21 mouse cellular contexts compared by ENCODE assay signal in the genomic region with DNA sequence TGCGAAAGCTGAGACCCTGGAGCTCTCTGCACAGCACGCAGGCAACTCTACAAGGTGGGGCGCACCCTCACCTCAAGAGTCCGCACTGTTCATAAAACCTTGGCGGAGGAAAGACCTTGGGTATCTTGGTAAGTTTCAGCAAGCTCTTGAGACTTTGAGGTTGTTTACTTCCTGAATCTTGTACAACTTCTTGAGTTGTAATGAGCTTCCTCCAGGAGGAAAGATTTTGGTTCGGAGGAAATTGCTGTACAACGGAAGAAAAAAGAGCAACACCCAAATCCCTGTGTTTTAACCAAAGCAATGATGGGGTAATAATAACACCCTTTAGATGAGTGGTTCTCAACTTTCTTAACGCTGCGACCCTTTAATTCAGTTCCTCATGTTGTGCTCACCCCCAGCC. TPM values are rescaled to one million over a fixed set of nuclear protein-coding genes. Genes with fewer than 3 reads are reported as not detected.
"Had no signal": no experiment of that assay in that cellular context is flagged by ENCODE, and none has a peak within 500 bp of the region (broad histone marks: within the 10 kb centered on the region; RNA-seq: fewer than 3 reads in every experiment).

No protein-coding gene starts in this region.

- H3K27me3 ChIP-seq: liver, embryonic 13.5 days; neural tube, embryonic 13.5 days; stomach, embryonic 15.5 days had no signal

- H3K4me3 ChIP-seq: layer of hippocampus, adult 2 months; liver, embryonic 13.5 days; megakaryocyte, embryonic 14.5 days; midbrain, embryonic 10.5 days; neural tube, embryonic 13.5 days; stomach, embryonic 15.5 days had no signal

- DNase-seq: kidney, adult 2 months; kidney, postnatal 25 days; layer of hippocampus, adult 9-11 months; liver, embryonic 13.5 days; lung, adult 2 months; lung, postnatal 14 days; lung, postnatal 4 days; midbrain, embryonic 14.5 days; retina, postnatal 1 day; right cerebral cortex, postnatal 25 days; spleen, adult 18-20 months; thymus, adult 18-20 months; thymus, postnatal 36 days had no signal

- H3K4me1 ChIP-seq: liver, embryonic 13.5 days; megakaryocyte, embryonic 14.5 days; midbrain, embryonic 10.5 days; neural tube, embryonic 13.5 days; stomach, embryonic 15.5 days had no signal

- H3K36me3 ChIP-seq: liver, embryonic 13.5 days; midbrain, embryonic 10.5 days; neural tube, embryonic 13.5 days; stomach, embryonic 15.5 days had no signal

- H3K27ac ChIP-seq: kidney, postnatal 0 days; layer of hippocampus, adult 2 months; liver, embryonic 13.5 days; midbrain, embryonic 10.5 days; neural tube, embryonic 13.5 days; stomach, embryonic 15.5 days had no signal

- H3K9me3 ChIP-seq: liver, embryonic 13.5 days; megakaryocyte, embryonic 14.5 days; midbrain, embryonic 10.5 days; neural tube, embryonic 13.5 days; stomach, embryonic 15.5 days had no signal

RNA-seq across cellular contexts. Expression of a gene that starts 55.5 kb away (rescaled TPM):
- total RNA-seq: neutrophil, adult 5-6 weeks had no signal
- polyA plus RNA-seq: large intestine, adult 2 months had no signal
